Mouse (Mus musculus): ENCODE results near the gene Il9r. TPM values are rescaled to one million over a fixed set of nuclear protein-coding genes. Genes with fewer than 3 reads are reported as not detected.

The Il9r gene
- total RNA-seq, 1 experiment from 2014 or later: not detected

DNA sequence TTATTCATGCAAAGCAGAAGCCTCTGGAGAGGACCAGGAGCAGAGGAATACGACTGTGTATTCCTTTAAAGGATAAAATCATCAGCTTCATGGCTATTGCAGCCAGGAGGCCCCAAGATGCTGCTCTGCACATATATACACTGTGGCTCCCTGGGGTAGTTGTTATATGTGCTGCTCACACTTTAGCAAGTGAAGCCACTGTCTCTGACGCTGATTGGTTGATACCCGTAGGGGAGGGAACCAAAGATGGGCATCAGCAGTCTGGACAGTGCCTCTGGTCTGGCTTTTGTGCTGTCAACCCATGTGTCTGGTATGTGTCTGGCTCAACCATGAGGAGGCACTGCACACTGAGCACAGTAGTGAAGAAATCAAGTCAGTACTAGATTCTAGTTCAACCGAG, 33.4 kb downstream of the Il9r start:
- ATAC-seq (replicated peaks; ENCODE audit: low read depth, poor library complexity, severe bottlenecking): no peak

DNA sequence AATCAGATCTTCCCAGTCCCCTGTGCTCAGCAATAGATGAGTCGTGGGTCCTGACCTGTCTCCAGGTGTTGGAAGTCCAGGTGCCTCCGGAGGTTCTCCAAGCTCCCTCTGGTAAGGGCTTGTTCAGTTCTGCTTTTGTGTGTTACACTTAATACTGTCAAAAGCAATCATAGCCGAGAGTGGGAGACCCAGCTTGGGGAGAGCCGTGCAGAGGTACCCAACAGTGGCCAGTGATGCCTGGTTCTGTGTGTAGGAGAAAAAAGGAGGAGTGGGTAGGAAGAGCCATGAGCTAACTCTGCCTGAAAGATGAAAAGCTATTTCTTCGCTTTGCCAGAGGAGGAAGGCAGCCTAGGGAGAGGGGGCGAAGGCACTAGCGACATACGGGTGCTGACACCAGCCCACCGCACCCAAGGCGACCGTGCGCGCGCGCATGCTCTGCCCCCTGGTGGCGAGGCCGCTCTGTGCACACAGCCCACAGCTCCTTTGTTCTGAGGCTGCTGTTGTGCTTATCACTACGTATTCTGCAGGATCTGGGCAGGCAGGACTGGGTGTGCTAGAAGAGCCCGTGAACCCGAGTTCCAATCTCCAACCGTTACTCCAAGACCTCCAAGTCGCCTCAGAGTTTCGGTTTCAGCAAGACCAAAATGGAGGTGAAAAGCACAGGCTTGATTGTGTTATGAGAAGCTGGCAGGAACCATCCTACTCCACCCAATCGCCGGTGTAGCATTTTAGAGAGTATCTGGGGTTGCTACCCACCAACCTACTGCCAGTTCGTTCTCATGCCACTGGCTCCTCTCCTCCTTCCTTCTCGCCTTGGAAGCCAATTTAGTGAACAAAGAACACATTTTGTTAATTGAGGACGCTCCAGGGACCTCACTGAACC, 37.9 kb downstream of the Il9r start:
- ATAC-seq (replicated peaks; ENCODE audit: low read depth, poor library complexity, severe bottlenecking): peak; percentile 99

DNA sequence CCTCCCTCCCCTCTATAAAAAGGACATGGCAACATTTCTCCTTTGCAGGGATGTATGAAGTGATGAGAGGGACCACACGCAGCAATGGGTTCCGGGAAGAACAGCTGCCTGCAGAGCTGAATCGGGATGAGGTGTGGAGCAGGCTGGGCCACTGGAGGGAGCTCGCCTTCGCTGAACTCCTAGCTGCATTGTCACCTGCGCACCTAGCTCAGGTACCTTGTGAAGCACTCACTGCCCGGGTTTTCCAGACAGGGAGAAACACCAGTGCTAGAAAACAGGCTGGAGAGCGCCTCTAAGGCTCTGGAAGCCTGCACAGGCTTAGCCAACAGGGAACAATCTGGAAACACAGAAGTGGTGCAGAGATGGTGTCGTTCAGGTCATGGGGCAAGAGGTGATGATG, 38.6 kb downstream of the Il9r start:
- ATAC-seq (replicated peaks; ENCODE audit: low read depth, poor library complexity, severe bottlenecking): no peak

DNA sequence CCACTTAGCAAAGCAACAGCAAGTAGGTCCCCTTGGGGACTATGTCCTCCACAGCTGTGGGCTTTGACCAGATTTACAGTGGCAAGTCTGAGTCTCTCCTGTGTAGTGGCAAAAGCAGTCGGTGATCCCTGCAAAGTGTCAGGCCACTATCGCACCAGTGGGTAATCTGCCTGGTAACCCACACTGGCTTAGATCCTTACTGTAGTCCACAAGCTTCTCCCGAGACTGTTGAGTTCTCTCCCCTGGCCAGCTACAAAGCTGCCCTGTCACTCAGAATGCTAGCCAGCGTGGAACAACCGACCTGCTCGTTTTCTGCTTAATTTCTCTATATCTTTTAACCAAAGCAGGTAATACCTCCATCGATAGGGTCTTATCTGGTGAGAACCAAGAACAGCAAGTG, 39.7 kb downstream of the Il9r start:
- ATAC-seq (replicated peaks; ENCODE audit: low read depth, poor library complexity, severe bottlenecking): no peak

DNA sequence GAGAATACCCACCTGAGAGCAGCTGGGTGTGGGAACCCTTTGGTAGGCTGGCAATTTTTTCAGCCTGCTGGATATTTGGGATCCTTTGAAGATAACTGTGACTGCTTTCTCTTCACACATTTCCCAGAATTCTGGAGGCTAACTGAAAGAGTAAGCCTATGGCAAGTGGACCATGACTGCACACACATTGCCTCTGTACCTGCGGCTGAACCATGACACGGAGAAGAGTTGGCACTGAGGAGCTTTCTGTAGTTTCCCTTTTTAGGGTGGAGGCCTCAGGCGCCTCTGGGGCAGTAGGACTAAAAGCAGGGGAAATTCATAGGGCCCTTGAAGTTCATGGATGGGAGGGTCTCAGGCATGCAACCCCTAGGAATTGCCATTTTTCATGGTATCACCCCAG, 40.9 kb downstream of the Il9r start:
- no peak for ATAC-seq (replicated peaks; ENCODE audit: low read depth, poor library complexity, severe bottlenecking)

DNA sequence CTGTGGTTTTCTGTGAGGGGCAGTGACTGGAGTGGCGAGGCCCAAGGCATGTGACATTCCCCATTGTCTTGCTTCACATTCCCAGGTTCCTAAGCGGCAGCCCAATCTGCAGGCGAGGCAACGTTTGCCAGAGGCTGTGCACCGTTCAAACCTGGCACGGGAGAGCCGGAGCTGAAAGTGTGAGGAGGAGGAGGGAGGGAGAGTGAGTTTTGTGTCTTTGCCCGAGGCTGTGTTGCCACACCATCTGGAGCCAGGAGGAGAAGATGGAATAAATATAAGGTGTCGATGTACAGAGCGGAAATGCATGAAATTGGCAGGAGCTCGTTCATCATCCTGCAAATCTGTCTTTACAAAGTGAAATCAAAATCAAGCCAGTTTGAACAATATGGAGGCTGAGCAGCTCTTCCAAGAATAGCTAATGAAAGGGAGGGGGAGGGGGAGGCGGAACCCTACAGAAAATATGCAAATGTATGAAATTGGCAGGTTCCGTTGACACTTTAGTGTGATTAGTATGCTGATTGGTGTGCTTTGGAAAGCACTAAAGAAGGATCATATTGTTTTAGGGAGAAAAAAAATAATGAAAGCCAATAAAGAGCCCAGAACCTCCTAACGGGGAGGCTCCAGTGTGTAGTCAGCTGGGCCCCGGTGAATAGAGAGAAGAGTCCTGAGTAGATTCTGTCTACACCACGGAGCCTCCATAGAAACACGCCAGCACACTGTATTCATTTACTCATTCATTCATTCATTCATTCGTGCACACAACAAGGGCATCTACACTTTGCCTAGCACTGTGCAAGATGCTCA, 42.1 kb downstream of the Il9r start:
- no peak for ATAC-seq (replicated peaks; ENCODE audit: low read depth, poor library complexity, severe bottlenecking)

DNA sequence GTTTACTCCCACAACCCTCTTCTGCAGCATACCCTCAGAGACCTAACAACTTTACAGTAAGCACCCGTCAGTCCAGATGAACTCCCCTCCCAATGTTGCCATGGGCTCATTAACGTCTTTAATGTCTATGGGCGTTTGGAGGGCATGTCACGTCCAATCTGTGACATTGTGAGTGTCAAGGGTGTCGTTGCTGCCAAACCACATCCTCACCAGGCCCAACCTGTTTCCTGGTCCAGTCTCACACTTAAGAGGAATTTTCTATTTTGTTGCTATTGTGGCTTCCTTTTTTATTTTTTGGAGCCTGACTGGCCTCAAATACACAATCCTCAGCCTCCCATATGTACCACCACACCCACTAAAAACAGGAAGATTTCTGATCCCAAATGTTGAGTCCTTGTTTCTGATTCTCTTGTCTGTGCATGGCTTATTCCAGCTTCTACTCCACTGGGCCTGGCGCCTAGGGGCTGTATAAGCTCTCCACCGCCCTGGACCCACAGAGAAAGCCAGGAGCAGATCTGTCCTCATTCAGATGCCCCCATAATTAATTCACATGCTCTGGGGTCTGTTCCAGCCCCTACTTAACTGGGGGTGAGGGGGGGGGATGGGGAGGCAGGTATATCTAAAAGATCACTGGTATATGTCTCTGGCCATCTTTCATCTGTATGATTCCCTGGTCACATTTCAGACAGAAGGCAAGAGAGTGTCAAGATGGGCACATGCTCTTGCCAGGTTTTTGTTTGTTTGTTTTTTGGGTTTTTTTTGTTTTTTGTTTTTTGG, 43.0 kb downstream of the Il9r start:
- ATAC-seq (replicated peaks; ENCODE audit: low read depth, poor library complexity, severe bottlenecking): peak; percentile 79

DNA sequence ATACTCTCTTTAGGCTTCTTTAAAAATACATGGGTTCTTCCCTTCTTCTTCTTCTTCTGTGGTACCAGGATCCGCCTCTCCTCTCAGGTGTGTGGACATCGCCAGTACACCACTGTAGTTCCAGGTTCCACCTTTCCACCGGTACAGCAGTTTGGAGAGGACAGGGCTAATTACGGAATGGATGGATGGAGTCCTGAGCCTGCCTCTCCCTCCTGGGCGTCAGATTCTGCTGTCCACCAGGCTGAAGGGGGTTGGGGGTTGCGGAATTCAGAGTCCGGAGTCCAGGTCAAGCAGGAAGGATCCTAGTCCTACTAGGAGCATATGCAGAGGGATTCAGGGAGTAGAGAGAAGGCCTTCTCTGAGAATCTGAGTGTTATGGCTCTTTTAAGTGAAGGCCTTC, 46.9 kb downstream of the Il9r start:
- no peak for ATAC-seq (replicated peaks; ENCODE audit: low read depth, poor library complexity, severe bottlenecking)

DNA sequence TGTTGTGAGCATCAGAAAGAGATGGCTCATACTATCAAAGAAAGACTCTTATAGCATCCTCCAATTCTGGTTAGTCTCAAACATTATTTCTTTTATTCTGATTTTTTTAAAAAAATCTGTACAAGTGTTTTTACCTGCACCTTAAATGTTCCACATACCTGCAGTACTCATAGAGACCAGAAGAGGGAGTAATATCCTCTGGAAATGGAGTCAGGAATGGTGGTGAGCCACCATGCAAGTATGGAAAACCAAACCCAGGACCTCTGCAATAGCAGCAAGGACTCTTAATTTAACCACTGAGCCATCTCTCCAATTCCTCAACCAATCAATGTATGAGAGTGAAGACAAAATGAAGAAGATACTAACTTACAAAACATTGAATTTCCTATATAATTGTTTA, 47.3 kb downstream of the Il9r start:
- peak; percentile 45; the same call in 1 of the 2 replicates for ATAC-seq (replicated peaks; ENCODE audit: low read depth, poor library complexity, severe bottlenecking)

DNA sequence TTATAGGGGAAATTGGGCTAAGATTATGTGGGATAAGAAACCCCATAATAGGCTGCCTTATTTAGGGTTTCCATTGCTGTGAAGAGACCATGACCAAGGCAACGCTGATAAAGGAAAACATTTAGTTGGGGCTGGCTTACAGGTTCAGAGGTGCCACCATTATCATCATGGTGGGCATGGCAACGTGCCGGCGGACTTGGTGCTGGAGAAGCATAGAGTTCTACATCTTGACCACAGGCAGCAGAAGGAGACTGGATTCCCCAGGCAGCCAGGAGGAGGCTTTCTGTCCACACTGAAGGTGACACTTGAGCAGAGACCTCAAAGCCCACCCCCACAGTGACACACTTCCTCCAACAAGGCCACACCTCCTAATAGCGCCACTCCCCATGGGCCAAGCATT, 48.8 kb downstream of the Il9r start:
- no peak for ATAC-seq (replicated peaks; ENCODE audit: low read depth, poor library complexity, severe bottlenecking)

DNA sequence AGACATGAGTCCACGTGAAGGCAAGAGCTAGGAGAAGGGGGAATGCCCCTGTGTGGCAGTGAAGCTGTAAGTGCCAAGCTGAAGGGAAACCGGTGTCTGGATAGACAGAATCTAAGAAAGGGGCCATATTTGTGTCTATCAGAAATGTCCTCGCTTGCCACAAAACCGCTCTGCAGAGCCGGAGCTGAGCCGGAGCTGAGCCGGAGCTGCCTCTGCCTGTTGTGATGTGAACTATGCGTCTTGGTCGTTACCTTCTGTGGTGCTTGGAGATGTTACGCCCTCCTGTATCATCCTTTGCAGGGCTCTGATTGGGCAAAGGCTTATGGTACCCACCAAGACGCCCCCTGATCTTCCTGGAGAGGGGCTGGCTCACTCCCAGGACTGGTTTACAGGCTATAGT, 50.5 kb downstream of the Il9r start:
- ATAC-seq (replicated peaks; ENCODE audit: low read depth, poor library complexity, severe bottlenecking): no peak

DNA sequence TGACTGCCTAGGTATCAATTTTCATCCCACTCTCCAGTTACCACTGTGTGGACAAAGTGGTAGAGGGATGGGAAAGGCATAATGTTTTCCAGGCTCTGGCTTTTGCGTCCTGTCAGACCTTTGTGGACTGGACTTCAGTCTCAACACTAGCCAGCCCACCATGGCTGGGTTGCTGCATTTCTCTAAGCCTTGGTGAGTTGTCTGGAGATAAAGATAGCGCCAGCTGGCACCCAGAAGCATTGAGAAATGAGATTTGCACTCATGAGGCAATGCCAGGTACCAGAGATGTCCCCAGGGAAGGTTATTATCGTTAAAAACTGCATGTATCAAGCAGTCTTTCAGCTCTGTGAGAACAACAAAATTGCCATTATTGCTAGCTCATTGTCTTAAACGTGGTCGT, 57.3 kb downstream of the Il9r start:
- ATAC-seq (replicated peaks; ENCODE audit: low read depth, poor library complexity, severe bottlenecking): no peak

DNA sequence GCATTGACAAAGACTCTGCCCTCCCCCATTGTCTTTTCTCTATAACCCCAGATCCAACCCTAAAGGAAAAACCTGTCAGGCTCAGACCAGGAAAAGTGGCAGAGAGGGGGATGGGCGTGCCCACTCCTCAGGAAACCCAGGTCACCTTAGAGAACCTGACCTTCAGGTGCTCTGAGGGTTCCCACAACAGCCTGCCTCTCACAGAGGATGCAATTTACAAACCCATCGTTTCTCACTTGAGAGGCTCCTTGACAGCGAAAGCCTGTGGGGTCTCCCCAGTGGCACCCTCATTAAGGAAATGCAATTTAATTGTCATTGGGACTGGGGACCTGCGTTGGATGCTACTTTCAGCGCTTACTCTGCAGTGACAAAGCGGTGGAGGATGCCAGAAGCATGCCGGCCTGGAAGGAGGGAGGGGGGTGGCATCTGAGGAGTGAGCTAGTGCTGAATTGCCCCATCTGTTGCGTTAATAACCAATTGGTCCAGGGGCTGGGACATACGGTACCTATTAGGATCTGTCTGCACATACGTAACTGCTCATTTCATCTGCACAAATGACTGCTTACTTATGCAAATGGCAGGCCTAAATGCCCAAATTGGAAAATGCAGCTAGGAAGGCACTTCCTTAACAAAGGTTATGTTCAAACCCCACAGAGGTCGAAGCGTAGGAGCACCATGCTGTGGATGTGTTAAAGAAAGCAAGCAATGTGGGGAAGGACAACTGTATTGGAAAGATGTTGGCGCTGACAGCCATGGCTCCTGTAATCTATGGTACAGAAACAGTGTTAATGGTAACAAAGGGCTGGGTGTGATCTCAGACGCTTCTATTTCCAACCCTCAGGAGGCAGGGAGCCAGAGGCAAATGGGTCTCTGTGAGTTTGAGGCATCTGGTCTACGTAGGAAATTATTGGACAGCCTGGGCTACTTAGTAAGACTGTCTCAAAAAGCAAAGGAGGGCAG, 58.2 kb downstream of the Il9r start:
- ATAC-seq (replicated peaks; ENCODE audit: low read depth, poor library complexity, severe bottlenecking): no peak

DNA sequence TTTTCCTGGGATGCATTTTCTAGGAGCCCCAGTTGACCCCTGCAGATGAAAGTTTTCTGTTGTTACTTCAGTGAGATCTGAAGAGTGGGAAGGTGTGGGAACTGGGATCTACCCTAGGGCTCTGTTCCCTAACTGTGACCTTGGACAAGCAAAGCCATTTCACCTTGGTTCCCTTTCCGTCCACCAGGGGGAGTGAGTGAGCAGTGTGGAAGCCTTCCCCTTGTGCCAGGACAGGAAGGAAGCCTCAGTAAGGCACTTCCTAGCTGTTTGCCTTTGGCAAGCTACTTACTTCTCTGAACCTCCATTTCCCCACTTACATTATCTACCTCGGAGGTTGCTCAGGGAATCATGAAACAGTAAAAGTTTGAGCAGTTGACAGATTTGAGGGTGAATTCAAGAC, 59.0 kb downstream of the Il9r start:
- ATAC-seq (replicated peaks; ENCODE audit: low read depth, poor library complexity, severe bottlenecking): peak; percentile 88

DNA sequence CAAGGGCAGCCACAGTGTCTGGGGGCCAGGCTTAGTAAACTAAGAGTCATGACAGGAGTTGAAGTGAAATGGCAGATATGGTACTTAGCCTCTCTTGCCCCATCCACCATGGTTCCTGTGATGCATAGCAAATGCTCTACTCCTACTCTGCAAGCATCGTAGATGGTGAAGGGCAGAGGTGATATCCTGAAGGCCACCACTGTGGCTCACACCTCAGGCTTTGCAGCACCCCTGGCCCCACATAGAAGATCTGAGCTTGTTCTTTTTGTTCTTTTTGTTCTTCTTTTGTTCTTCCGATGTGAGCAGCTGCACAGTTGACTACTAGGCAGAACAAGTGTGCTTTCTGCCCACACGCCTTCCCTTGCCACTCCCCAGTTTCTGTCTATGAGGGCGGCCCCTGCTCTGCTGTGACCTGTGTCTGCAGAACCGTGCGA, 60.5 kb downstream of the Il9r start:
- no peak for ATAC-seq (replicated peaks; ENCODE audit: low read depth, poor library complexity, severe bottlenecking)

DNA sequence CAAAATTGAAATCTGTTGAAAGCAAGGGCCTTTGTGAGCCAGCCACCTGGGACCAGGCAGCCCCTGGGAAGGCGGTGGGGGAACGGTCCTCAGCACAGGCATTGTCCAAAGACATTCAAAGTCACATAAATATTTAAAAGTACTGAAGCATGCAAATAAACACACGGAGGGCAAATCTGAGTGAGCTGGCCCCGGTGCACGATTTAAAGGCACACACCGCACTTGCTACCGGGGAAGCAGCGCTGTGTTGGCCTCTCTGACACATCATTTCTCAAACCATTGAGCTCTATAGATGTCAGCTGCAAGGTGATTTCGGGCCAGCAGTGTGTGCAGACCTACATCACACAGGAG, 61.5 kb downstream of the Il9r start:
- ATAC-seq (replicated peaks; ENCODE audit: low read depth, poor library complexity, severe bottlenecking): no peak

DNA sequence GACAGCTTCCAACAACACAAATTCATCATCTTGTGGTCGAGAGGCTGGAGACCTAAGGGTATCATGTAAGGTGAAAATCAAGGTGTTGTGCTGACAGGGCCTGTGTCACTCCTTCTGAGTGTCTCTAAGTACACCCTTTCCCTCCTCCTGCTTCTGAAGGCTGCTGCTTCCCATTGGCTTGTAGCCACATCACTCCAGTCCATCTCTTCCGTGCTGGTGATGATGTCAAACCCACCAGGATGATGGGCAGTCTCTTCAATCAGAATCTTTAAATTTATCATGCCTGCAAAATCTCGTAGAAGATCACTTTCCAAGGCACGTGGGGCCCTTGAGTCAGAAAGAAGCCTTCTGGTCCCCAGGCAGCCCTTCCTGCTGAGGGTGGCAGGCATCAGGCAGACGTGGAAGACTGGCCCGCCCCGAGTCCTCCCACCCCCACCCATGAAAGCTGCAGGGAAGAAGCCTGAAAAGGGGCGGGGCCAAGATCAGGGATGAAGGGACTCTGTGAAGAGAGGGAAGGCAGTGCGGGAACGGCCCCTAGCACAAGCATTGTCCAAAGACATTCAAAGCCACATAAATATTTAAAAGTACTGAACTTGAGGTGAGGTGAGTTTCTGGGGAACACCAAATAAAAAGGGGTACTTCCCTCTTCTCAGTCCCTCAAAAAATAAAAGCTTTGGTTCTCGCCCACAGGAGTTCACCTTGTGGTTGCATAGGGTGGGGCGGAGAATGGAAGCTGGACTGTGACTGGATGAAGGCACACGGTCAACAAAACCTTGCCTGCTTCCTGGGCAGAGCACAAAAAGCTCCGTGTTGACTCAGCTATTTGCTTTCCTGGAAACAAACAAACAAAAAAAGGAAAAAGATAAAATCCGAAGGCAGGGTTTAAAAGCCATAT, 62.1 kb downstream of the Il9r start:
- ATAC-seq (replicated peaks; ENCODE audit: low read depth, poor library complexity, severe bottlenecking): 0 out of 2 replicates have a peak, but pooled peaks have one; percentile 22

Measured in common myeloid progenitor, adult 5-6 weeks (primary cell).